Mouse (Mus musculus) liver, embryonic 14.5 days (tissue): Measurements from ENCODE around the gene Ap3s2. TPM values are rescaled to one million over a fixed set of nuclear protein-coding genes. Genes with fewer than 3 reads are reported as not detected.

Experiments
- ATAC-seq: fragments of 200-750 bp; cut with Nextera tagmentation; 2 replicates; pipeline ENCODE4 v1.8.0; 2017; ENCODE audit warnings: moderate number of reproducible peaks, mild to moderate bottlenecking, moderate library complexity; ENCODE audit not compliant: insufficient read depth
- DNase-seq, 3 experiments: peaks; one replicate each; pipeline ENCODE4 v3.0.0-alpha.2; 2012 to 2013; ENCODE audit warnings: low read depth in 3 of 3, low spot score in 3 of 3
- H3K27ac ChIP-seq: fragments of 300-500 bp; sonication (generic); 2 replicates; pipeline ENCODE4 v1.5.1; 2014; ENCODE audit warnings: moderate library complexity, mild to moderate bottlenecking, control low read depth, inconsistent platforms
- H3K27me3 ChIP-seq: fragments of 300-500 bp; sonication (generic); 2 replicates; pipeline ENCODE4 v1.6.1; 2014; ENCODE audit warnings: mild to moderate bottlenecking, low read length, moderate library complexity; ENCODE audit not compliant: control insufficient read depth, insufficient read depth
- H3K36me3 ChIP-seq: fragments of 300-500 bp; sonication (generic); replicated peaks from 2 replicates; pipeline ENCODE4 v1.6.1; 2014; ENCODE audit warnings: low read depth; ENCODE audit not compliant: control insufficient read depth, insufficient read depth
- H3K4me1 ChIP-seq, 2 experiments: fragments of 200-500 bp in 1 of 2; fragments of 300-500 bp in 1 of 2; sonication (generic) in 1 of 2; replicated peaks; 2 replicates each; pipeline ENCODE4 v1.6.1; 2012 to 2014; ENCODE audit warnings: antibody characterized with exemption in 1 of 2, inconsistent platforms in 1 of 2, low read length in 1 of 2; ENCODE audit not compliant: control insufficient read depth in 2 of 2, insufficient read depth in 2 of 2
- H3K4me2 ChIP-seq: fragments of 300-500 bp; sonication (generic); 2 replicates; pipeline ENCODE4 v1.6.1; 2014; ENCODE audit warnings: low read depth, mild to moderate bottlenecking, control low read depth, moderate library complexity
- H3K4me3 ChIP-seq, 2 experiments: fragments of 200-500 bp in 1 of 2; fragments of 300-500 bp in 1 of 2; sonication (generic) in 1 of 2; 2 replicates each; pipeline ENCODE4 v1.5.1; 2012 to 2014; ENCODE audit warnings: low read depth in 2 of 2, low read length in 2 of 2, mild to moderate bottlenecking in 2 of 2, control low read depth in 1 of 2, inconsistent platforms in 1 of 2, moderate library complexity in 1 of 2; ENCODE audit not compliant: insufficient read depth in 1 of 2
- H3K9ac ChIP-seq: fragments of 300-500 bp; sonication (generic); replicated peaks from 2 replicates; pipeline ENCODE4 v1.6.1; 2014; ENCODE audit warnings: mild to moderate bottlenecking, control low read depth, moderate library complexity
- H3K9me3 ChIP-seq: fragments of 300-500 bp; sonication (generic); 2 replicates; pipeline ENCODE4 v1.6.1; 2016; ENCODE audit warnings: low read length, mixed read lengths; ENCODE audit not compliant: control insufficient read depth
- CTCF ChIP-seq: IDR thresholded peaks from 2 replicates; pipeline ENCODE4 v1.5.1; 2016; ENCODE audit warnings: antibody characterized with exemption, low read depth, control low read depth
- EP300 ChIP-seq: IDR thresholded peaks from 2 replicates; pipeline ENCODE4 v1.6.1; 2016; ENCODE audit warnings: antibody characterized with exemption, low read depth
- WGBS: fragments of 180-500 bp; shearing (Covaris S2); extraction: QIAGEN DNeasy Blood & Tissue Kit; methylation state at CpG from one replicate; pipeline ENCODE4 v1.1.7; 2014; ENCODE audit not compliant: insufficient replicate concordance; 5-methylcytosine and 5-hydroxymethylcytosine counted together
- polyA plus RNA-seq, 2 experiments: library from polyadenylated mRNA; depleted of rRNA in 1 of 2; stranded (reverse) in 1 of 2; unstranded in 1 of 2; fragments of >200 nt; fragmentation: Nextera tagmentation in 1 of 2; extraction: Ambion mirVana in 1 of 2; gene quantifications; 2 replicates each; pipeline versions ENCODE4 v1.2.1 to v1.2.3; 2012 to 2014

Gene Ap3s2
- polyA plus RNA-seq, 2 experiments = 5.6 to 12.2 TPM

- H3K4me3 ChIP-seq = no peak overlapping the region
- H3K4me2 ChIP-seq = no peak overlapping the region
- no peaks in the 10 kb centered on the region for H3K27me3 ChIP-seq
- WGBS = 56% methylated on average over 2 of the region's 2 CpGs
- TF ChIP-seq CTCF (peak; percentile 14; the same call in 1 of the 2 replicates), EP300 (no peak)
- H3K9me3 ChIP-seq = no peaks in the 10 kb centered on the region
- ATAC-seq = no peak
- H3K4me1 ChIP-seq = no peaks in the 10 kb centered on the region
- no peak overlapping the region for H3K9ac ChIP-seq
- no peak overlapping the region for H3K27ac ChIP-seq
- no peak for DNase-seq
- H3K36me3 ChIP-seq = no peaks in the 10 kb centered on the region
These were observed 8.1 kb upstream of the Ap3s2 start for GRCm38 (mm10) chr7:79928516-79929052.

- Histone ChIP-seq H3K27ac (no peak overlapping the region), H3K4me2 (no peak overlapping the region), H3K4me1 (peaks cover 0 to under 1% of the 10 kb centered on the region in 2 experiments; a peak in 1 of 4 replicates), H3K9ac (no peak overlapping the region), H3K9me3 (no peaks in the 10 kb centered on the region), H3K4me3 (no peak overlapping the region), H3K36me3 (no peaks in the 10 kb centered on the region), H3K27me3 (no peaks in the 10 kb centered on the region)
- ATAC-seq (no peak), DNase-seq (no peak)
- peak; percentile 57 for TF ChIP-seq CTCF
- no peak for TF ChIP-seq EP300
- WGBS = 78% methylated on average over 3 of the region's 3 CpGs
These were observed 5.9 kb downstream of the Ap3s2 start for GRCm38 (mm10) chr7:79914556-79914955.

GRCm38 (mm10) chr7:79907356-79907755, 13.1 kb downstream of the Ap3s2 start:
- WGBS = 65% methylated on average over 2 of the region's 2 CpGs
- DNase-seq = no peak
- Histone ChIP-seq H3K27me3 (no peaks in the 10 kb centered on the region), H3K4me1 (peaks cover 0 to 11% of the 10 kb centered on the region in 2 experiments; a peak in 2 of 4 replicates), H3K4me3 (no peak overlapping the region), H3K9ac (no peak overlapping the region), H3K9me3 (no peaks in the 10 kb centered on the region), H3K4me2 (no peak overlapping the region), H3K27ac (no peak overlapping the region), H3K36me3 (no peaks in the 10 kb centered on the region; the same call in none of the 2 replicates)
- TF ChIP-seq EP300 (no peak), CTCF (no peak)
- ATAC-seq = no peak

- ATAC-seq = no peak
- H3K36me3 ChIP-seq = no peaks in the 10 kb centered on the region; the same call in none of the 2 replicates
- DNase-seq = no peak
- no peaks in the 10 kb centered on the region for H3K27me3 ChIP-seq
- 69% methylated on average over 3 of the region's 3 CpGs for WGBS
- H3K4me3 ChIP-seq = no peak overlapping the region
- no peak overlapping the region for H3K4me2 ChIP-seq
- no peak overlapping the region for H3K27ac ChIP-seq
- H3K9ac ChIP-seq = no peak overlapping the region
- no peaks in the 10 kb centered on the region for H3K9me3 ChIP-seq
- peaks cover 0 to 11% of the 10 kb centered on the region in 2 experiments; a peak in 2 of 4 replicates for H3K4me1 ChIP-seq
- TF ChIP-seq EP300 (no peak), CTCF (no peak)
These were observed 13.5 kb downstream of the Ap3s2 start for GRCm38 (mm10) chr7:79906914-79907313.

- 46% methylated on average over 4 of the region's 4 CpGs for WGBS
- ATAC-seq = no peak
These were observed 15.3 kb downstream of the Ap3s2 start for GRCm38 (mm10) chr7:79905193-79905592.

More at GRCm38 (mm10) chr7:79905193-79905592, 15.3 kb downstream of the Ap3s2 start:
- Histone ChIP-seq H3K9me3 (no peaks in the 10 kb centered on the region), H3K4me1 (peaks cover 0 to 19% of the 10 kb centered on the region in 2 experiments; a peak in 2 of 4 replicates), H3K36me3 (no peaks in the 10 kb centered on the region; the same call in none of the 2 replicates), H3K4me2 (no peak overlapping the region), H3K9ac (no peak overlapping the region), H3K27ac (no peak overlapping the region), H3K4me3 (no peak overlapping the region), H3K27me3 (no peaks in the 10 kb centered on the region)
- TF ChIP-seq CTCF = no peak
- 0 out of 2 replicates have a peak, but pooled peaks have one; percentile 8 for TF ChIP-seq EP300
- DNase-seq = no peak
